Mouse (Mus musculus): ENCODE measurements at regions not wholly inside any gene's neighbourhood (a gene's known extent, or its start where the extent isn't known, plus 50 kb on each side); places are given as distances from the start of the nearest gene placed in this dataset.
A peak's percentile ranks its signal among the peaks of the same experiment; 100 is the strongest.

DNA sequence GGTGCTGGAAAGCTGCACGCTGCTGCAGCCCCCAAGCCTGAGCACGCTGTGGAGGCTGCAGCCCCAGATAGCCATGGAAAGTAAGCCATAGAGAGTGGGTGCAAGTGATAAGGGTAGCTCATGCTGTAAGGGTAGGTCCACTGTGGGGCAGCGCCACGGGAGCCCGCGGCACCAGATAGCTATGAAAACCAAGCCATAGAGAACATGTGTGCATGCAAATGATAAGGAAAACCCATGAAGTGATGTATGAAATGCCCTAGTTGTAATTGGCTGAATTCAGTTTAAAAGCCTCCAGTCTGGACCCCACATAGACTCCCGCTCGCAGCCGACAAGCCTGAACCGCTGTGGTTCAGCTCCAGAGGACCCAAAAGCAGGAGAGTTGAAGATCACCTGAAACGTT lies 58.8 kb upstream of the L3mbtl3 start:
- peak; percentile 30 for DNase-seq

DNA sequence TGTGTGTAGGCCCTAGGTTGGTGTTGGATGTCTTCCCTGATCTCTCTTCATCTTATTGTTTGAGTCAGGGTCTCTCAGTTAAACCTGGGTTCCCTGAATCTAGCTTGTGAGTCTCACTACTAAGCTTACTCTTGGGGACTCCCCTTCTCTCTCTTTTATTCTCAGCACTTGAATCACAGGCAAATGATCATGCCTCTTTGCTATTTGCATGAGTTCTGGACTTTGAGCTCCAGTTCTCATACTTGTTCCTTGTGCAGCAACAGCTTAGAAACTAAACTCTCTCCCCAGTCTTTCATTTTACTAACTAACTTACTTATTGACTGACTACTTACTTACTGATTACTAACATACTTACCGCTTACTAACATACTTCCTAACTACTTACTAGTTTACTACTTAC lies 64.9 kb upstream of the L3mbtl3 start:
- DNase-seq = no peak

DNA sequence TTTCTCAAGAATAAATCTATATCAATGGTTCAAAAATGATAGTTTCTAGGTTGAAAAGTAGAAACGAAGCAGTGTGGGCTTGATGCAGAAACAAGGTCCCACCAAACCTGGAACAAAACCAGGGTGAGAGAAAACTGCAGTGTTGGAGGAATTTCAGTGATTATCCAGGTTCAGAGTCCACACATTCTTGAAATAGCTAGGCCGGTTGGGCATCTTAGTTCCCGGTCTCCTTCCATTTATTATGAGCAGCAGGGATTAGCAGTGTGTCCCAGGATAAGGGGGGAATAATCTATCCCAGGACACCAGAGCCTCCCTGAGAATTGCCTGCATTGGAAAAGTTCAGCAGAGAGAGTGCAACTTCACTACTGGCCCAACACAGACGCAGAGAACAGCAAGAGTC lies 108.5 kb upstream of the L3mbtl3 start:
- DNase-seq = no peak

DNA sequence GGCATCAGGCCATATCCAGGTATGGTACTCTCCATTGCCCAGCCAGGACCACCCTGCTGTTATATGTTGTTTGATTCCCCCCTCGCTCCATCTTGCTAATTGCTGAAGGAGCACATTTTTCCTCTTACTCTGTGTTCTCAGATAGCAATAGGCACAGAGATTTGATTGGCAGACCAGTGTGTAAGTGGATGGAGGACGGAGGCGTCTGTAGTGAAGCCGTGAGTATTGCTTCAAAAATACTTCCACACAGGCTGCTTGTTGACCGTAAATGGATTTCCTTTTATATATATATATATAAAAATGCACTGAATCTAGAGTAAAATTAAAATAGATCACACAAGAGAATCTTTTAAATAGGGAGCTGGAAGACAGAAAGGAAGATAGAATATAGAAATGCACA lies 115.6 kb upstream of the L3mbtl3 start:
- no peak for DNase-seq

DNA sequence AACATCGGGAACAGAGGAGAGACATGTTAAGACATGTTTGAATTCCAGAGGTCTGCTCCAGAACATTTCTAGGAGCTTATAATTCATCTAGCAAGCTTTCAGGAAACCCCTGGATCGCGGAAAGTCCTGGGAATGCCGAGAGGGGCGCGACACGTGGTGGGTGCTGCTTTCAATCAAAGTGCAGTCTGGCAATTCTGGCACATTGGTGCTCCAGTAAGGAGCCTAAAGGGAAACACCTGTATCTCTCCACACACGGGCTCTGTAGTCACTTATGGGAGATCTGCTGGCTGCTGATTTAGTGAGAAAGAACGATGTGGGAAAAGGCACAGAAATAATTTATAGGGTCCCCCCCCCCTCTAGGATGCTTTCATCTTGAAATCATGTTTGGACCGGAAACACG lies 116.4 kb upstream of the L3mbtl3 start:
- DNase-seq = no peak

DNA sequence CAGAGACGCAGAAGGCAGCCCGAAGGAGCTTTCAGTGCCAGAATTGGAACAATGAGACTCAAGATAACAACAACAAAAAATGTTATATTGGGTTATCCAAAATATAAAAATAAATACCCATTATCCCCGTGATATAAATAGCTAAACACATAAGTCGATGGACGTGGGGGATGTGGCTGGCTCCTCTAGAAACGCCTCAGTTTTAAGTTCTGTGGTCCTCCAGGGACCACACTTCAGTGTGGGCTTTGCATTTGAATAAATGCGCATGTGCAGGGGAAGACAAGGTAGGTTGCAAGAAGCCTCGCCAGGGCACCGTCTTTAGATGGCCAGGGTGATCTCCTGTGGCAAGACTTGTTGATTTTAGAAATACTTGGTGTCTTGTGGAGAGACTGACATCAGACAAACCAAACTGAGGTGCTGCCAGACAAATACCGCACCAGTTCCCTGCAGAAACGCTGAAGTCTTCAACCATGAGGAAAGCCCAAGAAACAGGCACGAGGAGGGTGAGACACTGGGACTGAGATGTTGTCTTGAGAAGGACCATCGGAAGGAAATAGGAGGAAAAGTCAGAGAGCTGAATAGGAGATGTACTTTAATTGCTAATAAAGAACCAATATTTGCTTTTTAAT lies 117.2 kb upstream of the L3mbtl3 start:
- no peak for DNase-seq

DNA sequence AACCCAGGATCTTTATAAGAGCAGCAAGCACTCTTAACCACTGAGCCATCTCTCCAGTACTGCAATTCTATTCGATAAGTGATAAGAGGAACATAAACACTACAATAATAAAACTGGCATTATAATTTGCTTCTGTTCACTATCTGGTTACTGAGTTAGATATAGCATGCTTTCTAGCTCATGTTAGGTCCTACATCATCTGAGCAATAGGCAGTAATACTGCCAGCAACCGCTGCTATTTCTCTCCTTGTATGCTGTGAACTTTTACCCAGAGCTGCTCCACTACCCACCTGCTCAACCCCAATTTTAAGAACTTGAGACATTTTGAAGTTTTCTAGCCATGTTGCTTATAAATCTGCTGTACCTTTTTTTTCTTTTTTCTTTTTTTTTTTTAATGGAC lies 118.0 kb upstream of the L3mbtl3 start:
- DNase-seq = no peak

DNA sequence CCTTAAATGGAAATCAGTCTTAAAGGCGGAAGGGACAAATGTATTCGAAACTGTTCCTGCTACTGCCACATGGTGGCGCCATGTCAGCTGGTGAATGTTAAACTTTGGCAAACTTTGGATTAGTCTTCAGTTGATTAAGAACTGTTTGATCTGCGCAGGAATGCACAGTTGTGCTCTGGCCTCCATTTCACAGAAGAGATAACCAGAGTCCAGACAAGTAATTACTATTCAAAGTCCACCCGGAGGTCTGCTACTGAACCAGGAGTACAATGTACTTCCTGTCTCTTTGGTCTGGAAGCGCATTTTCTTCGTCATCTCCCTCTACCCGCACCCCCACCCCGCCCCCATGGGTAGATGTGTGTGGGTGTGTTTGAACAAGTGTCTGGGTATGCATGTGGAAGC lies 118.6 kb upstream of the L3mbtl3 start:
- DNase-seq = peak; percentile 32

DNA sequence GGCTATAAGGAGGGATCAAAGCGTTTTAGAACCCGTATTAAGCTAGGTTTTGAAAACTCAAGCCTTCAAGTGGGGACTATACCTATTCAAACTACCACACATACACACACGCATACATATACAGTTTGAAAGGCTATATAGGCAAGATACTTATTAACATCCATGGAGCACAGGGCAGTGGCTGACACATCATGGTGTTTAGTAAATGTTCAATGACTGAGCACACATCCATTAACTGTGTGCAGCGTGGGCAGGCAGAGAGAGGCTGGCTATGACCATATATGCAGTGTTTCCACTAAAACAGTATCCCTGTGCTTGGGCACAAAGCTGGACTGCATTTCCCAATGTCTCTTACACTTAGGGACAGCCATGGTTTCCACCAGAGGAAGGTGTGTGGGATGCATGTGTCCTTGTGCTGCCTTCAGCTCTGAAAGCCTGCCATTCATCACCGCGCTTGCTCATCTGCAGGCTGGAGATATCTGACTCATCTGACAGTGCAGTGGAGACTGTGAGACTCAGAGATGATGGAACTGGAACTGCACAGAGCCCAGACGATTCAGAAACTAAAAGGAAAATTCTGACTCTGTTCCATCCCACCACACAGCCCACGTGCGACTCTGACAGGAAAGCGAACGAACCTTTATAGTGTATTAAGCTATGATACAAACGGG lies 124.6 kb upstream of the L3mbtl3 start:
- no peak for DNase-seq

DNA sequence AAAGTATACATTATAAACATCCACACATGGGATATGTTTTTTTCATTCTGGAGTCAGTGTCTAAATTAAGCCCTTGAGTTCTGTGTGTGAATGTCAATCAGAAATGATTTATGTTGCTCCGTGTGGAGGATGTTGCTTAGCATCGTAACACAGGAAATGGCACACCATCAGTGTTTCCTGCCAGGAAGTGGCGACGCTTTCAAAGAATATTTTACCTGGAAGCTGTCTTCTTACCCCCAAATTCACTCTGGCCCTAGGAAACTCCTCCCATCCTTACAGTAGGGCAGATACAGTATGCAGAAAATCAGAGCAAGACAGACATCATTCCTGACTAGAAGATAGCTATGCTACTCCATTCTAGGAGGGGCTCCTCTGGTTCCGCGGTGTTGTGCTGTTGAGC lies 145.1 kb upstream of the L3mbtl3 start:
- DNase-seq = no peak

DNA sequence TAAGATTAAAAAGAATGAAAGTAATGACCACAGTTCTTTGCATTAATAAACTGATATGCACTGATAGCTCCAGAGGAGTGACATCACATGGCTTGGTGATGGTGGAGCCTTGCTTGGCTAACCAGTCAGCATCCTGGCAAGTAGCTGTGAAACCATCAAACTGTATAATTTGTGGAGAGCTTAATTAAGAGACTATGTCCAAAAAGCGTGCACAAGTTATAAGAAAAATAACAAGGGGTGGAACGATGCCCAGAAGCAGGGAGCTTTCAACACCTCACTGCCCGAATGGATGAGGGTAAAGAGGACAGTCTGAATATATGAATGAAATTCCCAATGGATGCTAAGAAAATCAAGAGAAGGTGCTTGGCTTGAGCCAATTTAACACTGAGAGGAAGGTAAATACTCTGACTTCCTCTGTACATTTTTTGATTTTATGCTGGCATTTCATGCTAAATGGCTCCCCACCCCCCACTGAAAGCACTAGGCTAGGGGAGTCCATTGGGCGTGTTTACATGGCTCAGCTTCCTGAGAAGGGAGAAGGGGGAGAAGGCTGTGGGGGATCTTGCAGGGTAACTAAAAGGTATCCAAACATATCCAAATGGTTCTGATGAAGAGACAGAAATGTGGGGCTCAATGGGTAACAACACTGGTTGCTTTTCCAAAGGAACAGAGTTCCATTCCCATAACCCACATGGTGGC lies 150.2 kb upstream of the L3mbtl3 start:
- DNase-seq = no peak

DNA sequence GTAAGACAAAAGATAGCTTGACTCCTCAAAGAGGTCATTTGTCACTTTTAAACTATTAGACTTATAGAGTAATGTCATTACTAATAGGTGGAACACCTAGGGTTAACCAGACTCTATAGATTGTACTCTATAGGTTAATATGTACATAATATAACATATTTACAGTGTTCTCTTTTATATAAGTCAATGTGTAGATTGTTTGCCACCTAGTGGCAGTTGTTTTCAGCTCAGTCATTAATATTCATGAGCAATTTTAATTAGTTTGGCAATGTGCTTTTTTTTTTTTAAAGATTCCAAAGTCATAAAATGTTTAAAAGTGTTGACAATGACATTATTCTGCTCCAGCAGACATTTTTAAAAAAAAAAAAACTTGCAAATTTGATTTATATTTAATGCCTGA lies 164.4 kb upstream of the L3mbtl3 start:
- no peak for DNase-seq

DNA sequence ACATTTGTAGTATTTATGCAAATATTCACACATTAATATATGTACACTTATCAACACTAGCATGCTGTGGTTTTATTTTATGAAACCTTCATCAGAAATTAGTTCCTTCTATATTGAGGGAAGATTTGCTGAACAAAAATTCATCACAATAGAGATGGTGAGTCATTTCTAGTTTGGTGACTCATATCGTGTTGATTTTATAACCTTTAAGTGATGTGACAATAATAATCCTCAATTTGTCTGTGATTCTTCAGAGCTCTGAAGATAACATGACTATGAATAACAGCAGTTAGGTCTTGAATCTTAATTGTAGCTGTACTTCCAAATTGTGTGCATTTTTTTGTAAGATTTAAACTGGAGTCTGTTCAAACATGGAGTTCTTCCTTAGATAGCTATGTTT lies 168.3 kb upstream of the L3mbtl3 start:
- no peak for DNase-seq

DNA sequence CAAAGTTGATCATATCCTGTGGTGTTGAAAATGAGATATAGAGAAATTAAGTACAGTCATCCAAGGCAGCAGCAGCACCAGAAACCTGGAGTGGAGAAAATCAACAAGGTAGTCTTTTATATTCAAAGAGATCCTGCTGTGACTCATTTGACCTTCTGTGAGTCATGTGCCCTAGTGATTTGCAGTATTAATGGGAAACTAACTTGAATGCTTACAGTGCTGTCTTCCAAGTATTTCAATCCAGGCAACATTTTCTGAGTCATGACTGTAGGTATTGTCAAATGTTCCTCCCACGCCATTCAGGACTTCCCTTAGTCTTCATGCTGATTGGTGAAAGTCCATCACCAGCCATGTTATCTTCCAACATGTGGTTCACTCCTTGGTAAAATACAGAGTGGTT lies 169.0 kb upstream of the L3mbtl3 start:
- no peak for DNase-seq

DNA sequence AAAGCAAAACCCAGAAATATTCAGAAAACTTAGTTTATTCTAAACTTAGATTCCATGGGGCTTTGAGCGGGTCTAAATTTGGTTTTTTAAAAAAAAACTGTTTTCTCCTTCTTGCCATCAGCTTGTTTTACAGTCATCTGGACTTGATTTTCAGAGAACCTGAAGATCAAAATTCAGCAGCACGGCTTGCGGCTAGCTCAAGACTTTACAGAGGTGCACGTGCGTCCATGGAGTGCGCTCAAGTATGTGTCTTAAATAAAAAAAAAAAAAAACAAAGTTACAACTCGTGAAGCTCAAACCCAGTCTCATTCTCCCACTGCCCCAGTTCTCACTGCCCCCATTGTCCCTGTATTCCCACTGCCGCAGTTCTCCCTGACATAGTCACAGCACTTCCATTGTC lies 180.5 kb upstream of the L3mbtl3 start:
- DNase-seq = no peak

DNA sequence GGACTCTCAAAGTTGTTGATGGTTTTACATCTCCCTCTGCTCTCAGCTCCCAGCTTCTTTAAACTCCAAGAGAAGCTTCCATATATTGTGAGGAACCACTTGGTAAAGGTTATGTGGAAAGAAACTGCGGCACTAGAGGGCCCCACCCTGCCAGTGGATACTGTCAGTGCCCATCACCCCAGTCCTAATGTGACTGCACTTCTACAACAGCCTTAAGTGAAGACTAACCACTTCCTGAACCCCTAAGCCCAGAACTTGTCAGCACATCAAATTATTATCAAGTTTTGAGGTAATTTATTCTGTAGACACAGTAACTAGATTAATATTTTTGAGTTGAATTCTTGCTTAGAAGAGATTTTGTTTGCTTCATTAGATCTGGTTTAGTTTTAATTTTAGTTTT lies 182.3 kb upstream of the L3mbtl3 start:
- no peak for DNase-seq

DNA sequence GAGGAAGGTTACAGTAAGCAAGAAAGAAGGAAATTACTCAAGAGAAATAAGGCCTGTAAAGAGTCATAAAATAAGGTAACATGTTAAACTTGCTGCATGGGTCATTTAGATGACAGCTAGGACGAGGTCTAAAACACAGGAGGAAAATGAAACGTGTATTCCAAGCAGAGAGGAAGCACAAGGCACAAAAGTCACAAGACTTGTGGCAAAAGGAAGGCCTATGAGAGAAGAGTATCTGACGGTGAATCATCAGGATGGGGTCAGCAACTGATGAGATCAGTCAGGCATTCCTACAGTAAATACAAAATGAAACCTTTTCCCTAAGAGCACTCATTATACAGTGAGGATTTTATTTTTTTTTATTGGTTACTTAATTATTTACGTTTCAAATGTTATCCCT lies 183.6 kb upstream of the L3mbtl3 start:
- no peak for DNase-seq

DNA sequence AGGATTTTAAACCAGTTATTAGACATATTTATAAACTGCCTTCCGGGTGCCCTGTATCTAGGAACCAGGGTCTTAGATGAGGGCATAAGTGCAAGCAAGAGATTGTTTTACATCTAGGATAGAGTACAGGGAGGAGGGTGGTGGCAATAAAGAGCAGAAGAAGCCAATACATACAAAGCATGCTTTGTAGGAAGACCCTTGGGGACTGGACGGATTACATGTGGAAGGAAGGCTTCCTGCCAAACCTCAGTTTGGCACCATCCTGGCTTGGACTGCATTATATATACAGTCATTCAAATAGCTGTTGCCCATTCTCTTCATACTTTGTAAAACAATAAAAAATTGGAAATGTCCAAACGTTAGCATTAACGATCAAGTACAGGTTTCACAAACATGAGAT lies 184.7 kb upstream of the L3mbtl3 start:
- DNase-seq = no peak

DNA sequence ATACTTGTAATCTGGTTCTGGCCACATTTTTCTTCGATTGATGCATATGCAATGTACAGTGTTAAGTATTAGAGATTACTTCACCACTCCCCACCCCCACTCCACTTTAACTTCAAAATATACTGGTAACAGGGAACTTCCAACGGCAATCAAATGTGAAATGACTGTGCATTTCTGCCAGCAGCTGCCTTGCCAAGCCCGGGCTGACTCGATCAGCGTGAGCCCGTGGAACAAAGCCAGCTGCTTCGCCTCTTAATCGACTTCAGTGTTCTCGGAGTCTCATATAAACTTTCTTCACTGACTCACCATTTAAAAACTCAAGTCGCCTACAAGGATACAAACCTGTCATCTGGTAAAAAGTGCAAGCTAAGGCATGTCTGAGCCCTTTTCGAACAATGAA lies 188.7 kb upstream of the L3mbtl3 start:
- peak; percentile 39 for DNase-seq

DNA sequence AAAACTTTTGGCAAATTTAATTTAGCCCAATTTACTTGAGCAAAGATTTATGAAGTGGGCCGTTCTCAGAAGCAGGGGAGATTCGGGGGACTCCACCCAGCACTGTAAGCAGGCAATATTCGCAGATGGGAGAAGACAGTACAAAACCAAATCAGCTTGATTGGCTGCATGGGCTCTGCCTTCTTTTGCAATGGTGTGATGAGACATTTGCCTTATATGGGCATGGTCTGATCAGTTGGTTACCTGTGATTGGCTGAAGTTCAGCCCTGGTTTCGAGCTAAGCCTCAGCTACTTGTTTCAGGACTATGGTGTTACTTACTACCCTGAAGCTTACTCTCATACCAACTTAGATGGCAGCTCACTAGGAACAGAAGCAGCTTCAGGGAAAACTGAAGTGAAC lies 185.6 kb upstream of the Arhgap18 start:
- DNase-seq = no peak

DNA sequence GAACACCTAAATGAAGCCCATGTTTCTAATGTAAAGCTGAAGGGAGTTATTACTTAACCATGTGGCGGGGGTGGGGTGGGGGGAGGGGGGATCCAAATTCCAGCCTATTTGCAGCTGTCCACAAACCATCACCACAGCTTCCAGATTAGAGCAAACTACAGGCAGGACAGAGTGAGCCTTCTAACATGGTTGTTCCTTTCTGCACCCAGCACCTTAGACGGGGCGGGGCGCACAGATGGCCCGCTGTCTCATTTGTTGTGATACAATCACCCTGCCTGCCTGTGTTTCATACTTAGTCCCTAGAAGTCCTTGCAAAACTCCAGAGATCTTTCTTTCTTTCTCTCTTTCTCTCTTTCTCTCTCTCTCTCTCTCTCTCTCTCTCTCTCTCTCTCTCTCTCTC lies 182.8 kb upstream of the Arhgap18 start:
- no peak for DNase-seq

DNA sequence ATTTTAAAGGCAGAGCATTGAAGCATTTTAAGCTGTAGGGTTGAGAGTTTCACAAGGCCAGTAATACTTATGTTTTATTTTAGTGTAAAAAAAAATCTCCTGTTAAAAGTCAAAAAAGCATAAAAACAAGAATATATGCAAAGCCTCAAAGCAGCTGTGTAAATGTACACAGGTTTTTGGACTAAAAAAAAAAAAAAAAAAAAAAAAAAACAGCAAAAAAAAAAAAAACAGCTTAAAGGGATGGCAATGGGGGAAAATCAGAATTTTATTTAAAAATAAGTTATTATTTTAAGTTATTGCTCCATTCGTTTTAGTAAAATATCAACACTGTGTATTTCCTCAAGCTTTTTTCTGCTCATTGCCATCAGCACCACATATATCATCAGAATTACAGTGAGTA lies 181.8 kb upstream of the Arhgap18 start:
- no peak for DNase-seq

DNA sequence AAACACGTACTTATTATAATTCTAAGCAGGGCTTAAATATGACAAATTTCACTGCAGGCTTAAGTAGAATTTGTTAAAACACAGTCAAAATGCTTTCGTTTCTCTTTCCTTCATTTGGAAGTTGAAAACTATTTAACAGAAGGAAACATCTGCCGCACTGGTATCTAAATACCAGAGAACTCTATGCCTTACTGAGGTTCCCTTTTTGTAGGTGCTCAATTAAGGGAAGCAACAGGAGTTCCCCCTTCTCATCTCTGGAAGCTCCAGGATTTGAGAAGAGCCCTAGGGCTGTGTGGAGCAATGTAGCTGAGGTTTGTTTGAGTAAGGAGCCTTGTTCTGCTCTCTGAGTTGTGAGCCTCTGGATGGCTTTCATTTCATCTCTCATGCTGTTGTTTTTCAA lies 177.1 kb upstream of the Arhgap18 start:
- no peak for DNase-seq

DNA sequence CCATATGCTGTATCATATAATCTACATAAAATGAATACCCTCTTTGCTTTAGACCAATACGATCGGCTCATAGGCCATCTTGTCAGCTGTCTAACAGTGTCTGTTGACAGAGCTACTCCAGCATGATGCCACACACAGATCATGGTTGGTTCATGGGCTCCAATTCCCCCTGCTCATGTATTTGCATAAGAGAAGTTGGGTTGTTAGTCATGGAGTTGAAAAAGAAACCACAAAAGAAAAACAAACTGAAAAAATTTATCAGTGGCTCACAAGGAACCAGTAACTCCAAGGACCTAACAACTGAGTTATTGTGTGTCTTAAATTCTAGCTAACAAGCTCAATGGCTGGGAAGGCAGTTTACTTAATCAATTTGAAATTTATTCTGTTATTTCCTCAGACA lies 176.1 kb upstream of the Arhgap18 start:
- DNase-seq = no peak

DNA sequence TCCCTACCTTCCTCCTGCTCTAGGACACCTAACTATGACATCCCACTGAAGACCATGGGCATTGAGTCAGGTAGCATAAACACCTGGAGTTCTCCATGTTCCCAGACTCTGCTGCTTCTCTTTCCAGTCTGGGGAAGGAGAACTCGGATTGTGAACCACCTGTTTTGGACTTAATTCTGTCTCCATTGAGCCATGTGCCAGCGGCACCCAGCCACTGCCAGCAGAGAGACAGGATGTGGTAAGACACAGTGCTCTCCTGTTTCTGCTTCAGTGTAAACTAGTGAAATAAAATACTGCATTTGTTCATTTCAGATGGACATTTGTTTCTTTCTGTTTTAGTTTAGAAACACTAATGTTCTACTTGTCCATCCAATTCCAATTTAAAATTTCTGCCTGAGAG lies 168.1 kb upstream of the Arhgap18 start:
- DNase-seq = no peak

All from liver (tissue).